Mouse (Mus musculus): Measurements from ENCODE around the gene Dph2. TPM values are rescaled to one million over a fixed set of nuclear protein-coding genes. Genes with fewer than 3 reads are reported as not detected.

The Dph2 gene
- polyA plus RNA-seq, 1 experiment from 2014 or later = 10.6 TPM

GRCm38 (mm10) chr4:117912131-117912561 lies 20.3 kb upstream of the Dph2 start:
- 92% methylated on average over 13 of the region's 13 CpGs for WGBS
- Histone ChIP-seq H3K9ac (ENCODE audit: low read length) (no peak overlapping the region), H3K27ac (replicated peaks in 1 of 2; ENCODE audit: control insufficient read depth in 1 of 2, insufficient read depth in 1 of 2, low read depth in 2 of 2, low read length in 2 of 2) (no peak overlapping the region), H3K4me2 (ENCODE audit: low read length) (no peak overlapping the region), H3K9me3 (ENCODE audit: control insufficient read depth, low read length) (no peaks in the 10 kb centered on the region), H3K4me3 (ENCODE audit: control insufficient read depth in 1 of 2, insufficient read depth in 1 of 2, low read depth in 1 of 2, low read length in 2 of 2) (no peak overlapping the region), H3K4me1 (ENCODE audit: control insufficient read depth in 2 of 2, insufficient read depth in 2 of 2, low read length in 2 of 2) (peaks cover 25 to 31% of the 10 kb centered on the region in 2 experiments), H3K36me3 (ENCODE audit: control insufficient read depth, insufficient read depth, low read length) (peaks cover 48% of the 10 kb centered on the region), H3K27me3 (ENCODE audit: control insufficient read depth, insufficient read depth, low read length) (no peaks in the 10 kb centered on the region)
- no peak for ATAC-seq (ENCODE audit: insufficient number of reproducible peaks, insufficient read depth, low FRiP score, low read depth)

- no peak overlapping the region for H3K9ac ChIP-seq (ENCODE audit: low read length)
- no peak overlapping the region for H3K4me3 ChIP-seq (ENCODE audit: control insufficient read depth in 1 of 2, insufficient read depth in 1 of 2, low read depth in 1 of 2, low read length in 2 of 2)
- H3K27me3 ChIP-seq (ENCODE audit: control insufficient read depth, insufficient read depth, low read length) = no peaks in the 10 kb centered on the region
- H3K4me2 ChIP-seq (ENCODE audit: low read length) = no peak overlapping the region
- H3K9me3 ChIP-seq (ENCODE audit: control insufficient read depth, low read length) = no peaks in the 10 kb centered on the region
- WGBS = 84% methylated on average over 8 of the region's 8 CpGs
- H3K27ac ChIP-seq (replicated peaks in 1 of 2; ENCODE audit: control insufficient read depth in 1 of 2, insufficient read depth in 1 of 2, low read depth in 2 of 2, low read length in 2 of 2) = no peak overlapping the region
- peaks cover 14 to 24% of the 10 kb centered on the region in 2 experiments for H3K4me1 ChIP-seq (ENCODE audit: control insufficient read depth in 2 of 2, insufficient read depth in 2 of 2, low read length in 2 of 2)
- H3K36me3 ChIP-seq (ENCODE audit: control insufficient read depth, insufficient read depth, low read length) = peaks cover 77% of the 10 kb centered on the region
- ATAC-seq (ENCODE audit: insufficient number of reproducible peaks, insufficient read depth, low FRiP score, low read depth) = no peak
Measured at GRCm38 (mm10) chr4:117908834-117909453, 17.1 kb upstream of the Dph2 start.

GRCm38 (mm10) chr4:117906196-117906595 lies 14.4 kb upstream of the Dph2 start:
- no peaks in the 10 kb centered on the region for H3K27me3 ChIP-seq (ENCODE audit: control insufficient read depth, insufficient read depth, low read length)
- peaks cover 86% of the 10 kb centered on the region for H3K36me3 ChIP-seq (ENCODE audit: control insufficient read depth, insufficient read depth, low read length)
- WGBS = 87% methylated on average over 3 of the region's 3 CpGs
- H3K9ac ChIP-seq (ENCODE audit: low read length) = no peak overlapping the region
- H3K4me3 ChIP-seq (ENCODE audit: control insufficient read depth in 1 of 2, insufficient read depth in 1 of 2, low read depth in 1 of 2, low read length in 2 of 2) = no peak overlapping the region
- no peak for ATAC-seq (ENCODE audit: insufficient number of reproducible peaks, insufficient read depth, low FRiP score, low read depth)
- H3K27ac ChIP-seq (replicated peaks in 1 of 2; ENCODE audit: control insufficient read depth in 1 of 2, insufficient read depth in 1 of 2, low read depth in 2 of 2, low read length in 2 of 2) = no peak overlapping the region
- H3K9me3 ChIP-seq (ENCODE audit: control insufficient read depth, low read length) = no peaks in the 10 kb centered on the region
- no peak overlapping the region for H3K4me2 ChIP-seq (ENCODE audit: low read length)
- peaks cover 3 to 9% of the 10 kb centered on the region in 2 experiments; a peak in 3 of 4 replicates for H3K4me1 ChIP-seq (ENCODE audit: control insufficient read depth in 2 of 2, insufficient read depth in 2 of 2, low read length in 2 of 2)

- Histone ChIP-seq H3K36me3 (ENCODE audit: control insufficient read depth, insufficient read depth, low read length) (peaks cover 87% of the 10 kb centered on the region), H3K4me3 (ENCODE audit: control insufficient read depth in 1 of 2, insufficient read depth in 1 of 2, low read depth in 1 of 2, low read length in 2 of 2) (no peak overlapping the region), H3K9ac (ENCODE audit: low read length) (no peak overlapping the region), H3K27ac (replicated peaks in 1 of 2; ENCODE audit: control insufficient read depth in 1 of 2, insufficient read depth in 1 of 2, low read depth in 2 of 2, low read length in 2 of 2) (no peak overlapping the region), H3K9me3 (ENCODE audit: control insufficient read depth, low read length) (no peaks in the 10 kb centered on the region), H3K27me3 (ENCODE audit: control insufficient read depth, insufficient read depth, low read length) (no peaks in the 10 kb centered on the region), H3K4me2 (ENCODE audit: low read length) (no peak overlapping the region), H3K4me1 (ENCODE audit: control insufficient read depth in 2 of 2, insufficient read depth in 2 of 2, low read length in 2 of 2) (peaks cover 3 to 6% of the 10 kb centered on the region in 2 experiments; a peak in 3 of 4 replicates)
- WGBS = 83% methylated on average over 8 of the region's 8 CpGs
- ATAC-seq (ENCODE audit: insufficient number of reproducible peaks, insufficient read depth, low FRiP score, low read depth) = no peak
Measured at GRCm38 (mm10) chr4:117904761-117905160, 12.9 kb upstream of the Dph2 start.

GRCm38 (mm10) chr4:117904094-117904493 lies 12.3 kb upstream of the Dph2 start:
- peaks cover 90% of the 10 kb centered on the region for H3K36me3 ChIP-seq (ENCODE audit: control insufficient read depth, insufficient read depth, low read length)
- H3K9me3 ChIP-seq (ENCODE audit: control insufficient read depth, low read length) = no peaks in the 10 kb centered on the region
- no peak overlapping the region for H3K9ac ChIP-seq (ENCODE audit: low read length)
- WGBS = 89% methylated on average over 10 of the region's 10 CpGs
- H3K27me3 ChIP-seq (ENCODE audit: control insufficient read depth, insufficient read depth, low read length) = no peaks in the 10 kb centered on the region
- H3K4me2 ChIP-seq (ENCODE audit: low read length) = no peak overlapping the region
- H3K4me1 ChIP-seq (ENCODE audit: control insufficient read depth in 2 of 2, insufficient read depth in 2 of 2, low read length in 2 of 2) = peaks cover 3 to 5% of the 10 kb centered on the region in 2 experiments; a peak in 3 of 4 replicates
- H3K4me3 ChIP-seq (ENCODE audit: control insufficient read depth in 1 of 2, insufficient read depth in 1 of 2, low read depth in 1 of 2, low read length in 2 of 2) = no peak overlapping the region
- no peak for ATAC-seq (ENCODE audit: insufficient number of reproducible peaks, insufficient read depth, low FRiP score, low read depth)
- no peak overlapping the region for H3K27ac ChIP-seq (replicated peaks in 1 of 2; ENCODE audit: control insufficient read depth in 1 of 2, insufficient read depth in 1 of 2, low read depth in 2 of 2, low read length in 2 of 2)

GRCm38 (mm10) chr4:117898111-117898510 lies 6.3 kb upstream of the Dph2 start:
- 69% methylated on average over 3 of the region's 3 CpGs for WGBS
- no peak overlapping the region for H3K9ac ChIP-seq (ENCODE audit: low read length)
- H3K36me3 ChIP-seq (ENCODE audit: control insufficient read depth, insufficient read depth, low read length) = peaks cover 92% of the 10 kb centered on the region
- no peaks in the 10 kb centered on the region for H3K4me1 ChIP-seq (ENCODE audit: control insufficient read depth in 2 of 2, insufficient read depth in 2 of 2, low read length in 2 of 2)
- no peaks in the 10 kb centered on the region for H3K27me3 ChIP-seq (ENCODE audit: control insufficient read depth, insufficient read depth, low read length)
- H3K4me3 ChIP-seq (ENCODE audit: control insufficient read depth in 1 of 2, insufficient read depth in 1 of 2, low read depth in 1 of 2, low read length in 2 of 2) = no peak overlapping the region
- no peaks in the 10 kb centered on the region for H3K9me3 ChIP-seq (ENCODE audit: control insufficient read depth, low read length)
- no peak overlapping the region for H3K27ac ChIP-seq (replicated peaks in 1 of 2; ENCODE audit: control insufficient read depth in 1 of 2, insufficient read depth in 1 of 2, low read depth in 2 of 2, low read length in 2 of 2)
- no peak overlapping the region for H3K4me2 ChIP-seq (ENCODE audit: low read length)
- ATAC-seq (ENCODE audit: insufficient number of reproducible peaks, insufficient read depth, low FRiP score, low read depth) = no peak

- H3K4me1 ChIP-seq (ENCODE audit: control insufficient read depth in 2 of 2, insufficient read depth in 2 of 2, low read length in 2 of 2) = peaks cover 5 to 7% of the 10 kb centered on the region in 2 experiments; a peak in 3 of 4 replicates
- 94% methylated on average over 6 of the region's 6 CpGs for WGBS
- no peaks in the 10 kb centered on the region for H3K9me3 ChIP-seq (ENCODE audit: control insufficient read depth, low read length)
- no peak overlapping the region for H3K9ac ChIP-seq (ENCODE audit: low read length)
- H3K36me3 ChIP-seq (ENCODE audit: control insufficient read depth, insufficient read depth, low read length) = peaks cover 71% of the 10 kb centered on the region
- H3K27me3 ChIP-seq (ENCODE audit: control insufficient read depth, insufficient read depth, low read length) = no peaks in the 10 kb centered on the region
- ATAC-seq (ENCODE audit: insufficient number of reproducible peaks, insufficient read depth, low FRiP score, low read depth) = no peak
- no peak overlapping the region for H3K4me3 ChIP-seq (ENCODE audit: control insufficient read depth in 1 of 2, insufficient read depth in 1 of 2, low read depth in 1 of 2, low read length in 2 of 2)
- H3K4me2 ChIP-seq (ENCODE audit: low read length) = no peak overlapping the region
- no peak overlapping the region for H3K27ac ChIP-seq (replicated peaks in 1 of 2; ENCODE audit: control insufficient read depth in 1 of 2, insufficient read depth in 1 of 2, low read depth in 2 of 2, low read length in 2 of 2)
Measured at GRCm38 (mm10) chr4:117896031-117896430, 4.2 kb upstream of the Dph2 start.

GRCm38 (mm10) chr4:117895339-117895738 lies 3.5 kb upstream of the Dph2 start:
- no peaks in the 10 kb centered on the region for H3K9me3 ChIP-seq (ENCODE audit: control insufficient read depth, low read length)
- H3K27me3 ChIP-seq (ENCODE audit: control insufficient read depth, insufficient read depth, low read length) = no peaks in the 10 kb centered on the region
- ATAC-seq (ENCODE audit: insufficient number of reproducible peaks, insufficient read depth, low FRiP score, low read depth) = no peak
- H3K4me3 ChIP-seq (ENCODE audit: control insufficient read depth in 1 of 2, insufficient read depth in 1 of 2, low read depth in 1 of 2, low read length in 2 of 2) = no peak overlapping the region
- 79% methylated on average over 7 of the region's 7 CpGs for WGBS
- no peak overlapping the region for H3K27ac ChIP-seq (replicated peaks in 1 of 2; ENCODE audit: control insufficient read depth in 1 of 2, insufficient read depth in 1 of 2, low read depth in 2 of 2, low read length in 2 of 2)
- peaks cover 6 to 10% of the 10 kb centered on the region in 2 experiments; a peak in 3 of 4 replicates for H3K4me1 ChIP-seq (ENCODE audit: control insufficient read depth in 2 of 2, insufficient read depth in 2 of 2, low read length in 2 of 2)
- H3K36me3 ChIP-seq (ENCODE audit: control insufficient read depth, insufficient read depth, low read length) = peaks cover 65% of the 10 kb centered on the region
- no peak overlapping the region for H3K4me2 ChIP-seq (ENCODE audit: low read length)
- H3K9ac ChIP-seq (ENCODE audit: low read length) = no peak overlapping the region
